Mouse (Mus musculus) monocyte, adult 2 months (primary cell): ENCODE data around the gene Gm49450.
"Not testable (repeated sequence)": the region's sequence is repeated elsewhere in the genome, so short reads cannot be mapped to it uniquely, and the experiment has no call there.

Experiments used
- DNase-seq, 2 experiments: peaks; one replicate each; pipeline ENCODE4 v3.0.0; 2022; ENCODE audit warnings: low spot score in 2 of 2, low read depth in 1 of 2

Gene Gm49450

DNA sequence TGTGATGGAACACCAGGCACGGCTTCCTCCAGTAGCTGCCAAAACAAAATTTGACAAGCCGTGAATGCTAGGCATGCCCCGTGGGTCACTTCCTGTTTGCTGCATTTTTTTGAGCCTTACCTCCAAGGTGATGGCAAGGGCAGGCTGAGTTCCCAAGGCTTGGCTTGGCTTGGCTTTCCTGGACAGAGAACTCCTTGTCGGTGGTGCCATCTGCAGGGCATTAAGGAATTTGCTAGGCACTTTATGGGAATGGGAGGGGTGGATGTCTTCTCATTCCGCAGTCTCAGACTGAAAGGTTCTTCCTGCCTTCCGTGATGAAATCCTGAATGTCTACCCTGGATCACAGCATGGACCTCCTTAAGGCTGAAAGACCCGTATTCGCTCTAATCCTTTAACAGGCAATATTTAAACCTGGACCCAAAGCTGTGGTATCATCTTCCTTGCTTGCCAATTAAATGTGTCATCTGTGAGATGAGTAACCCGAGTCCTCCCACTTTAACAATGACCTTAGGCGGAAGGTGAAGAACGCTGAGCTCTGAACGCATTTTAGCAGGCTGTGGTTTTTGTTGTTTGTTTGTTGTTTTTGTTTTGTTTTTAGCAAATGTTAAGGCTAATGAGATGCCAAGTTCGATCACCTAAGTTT, 24.6 kb downstream of the Gm49450 start:
- no peak for DNase-seq

DNA sequence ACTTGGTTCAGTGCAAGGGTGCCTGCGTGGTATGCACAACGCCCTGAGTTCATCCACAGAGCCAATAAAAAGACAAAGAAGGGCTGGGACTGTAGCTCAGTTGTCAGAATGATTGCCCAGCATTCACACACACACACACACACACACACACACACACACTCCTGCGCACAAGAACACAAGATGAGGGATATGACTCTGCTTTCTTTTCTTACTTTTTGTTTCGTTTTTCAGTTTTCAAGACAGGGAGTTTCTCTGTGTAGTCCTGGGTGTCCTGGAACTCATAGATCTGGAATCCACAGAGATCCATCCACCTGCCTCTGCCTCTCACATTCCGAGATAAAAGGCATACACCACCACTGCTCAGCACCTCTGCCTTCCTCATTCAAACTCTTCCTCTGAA, 25.8 kb downstream of the Gm49450 start:
- DNase-seq = no peak

DNA sequence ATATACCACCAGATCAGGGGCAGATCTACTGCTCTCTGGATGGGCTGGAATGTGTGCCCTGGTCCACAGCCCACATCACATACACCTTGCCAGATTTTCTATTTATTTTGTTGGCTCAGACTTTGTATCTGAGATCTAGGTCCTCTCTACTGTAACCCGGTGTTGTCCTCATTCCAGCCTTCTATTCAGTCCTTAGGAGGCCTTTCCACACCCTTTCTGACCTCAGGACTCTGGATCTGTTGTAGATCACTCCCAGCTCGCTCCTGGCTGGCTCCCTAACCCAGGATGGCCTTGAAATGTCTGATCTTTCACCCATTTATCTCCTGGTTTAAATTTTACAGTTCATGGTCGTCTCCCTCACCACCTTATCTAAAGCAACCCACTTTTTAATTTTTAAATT, 28.7 kb downstream of the Gm49450 start:
- DNase-seq = no peak

DNA sequence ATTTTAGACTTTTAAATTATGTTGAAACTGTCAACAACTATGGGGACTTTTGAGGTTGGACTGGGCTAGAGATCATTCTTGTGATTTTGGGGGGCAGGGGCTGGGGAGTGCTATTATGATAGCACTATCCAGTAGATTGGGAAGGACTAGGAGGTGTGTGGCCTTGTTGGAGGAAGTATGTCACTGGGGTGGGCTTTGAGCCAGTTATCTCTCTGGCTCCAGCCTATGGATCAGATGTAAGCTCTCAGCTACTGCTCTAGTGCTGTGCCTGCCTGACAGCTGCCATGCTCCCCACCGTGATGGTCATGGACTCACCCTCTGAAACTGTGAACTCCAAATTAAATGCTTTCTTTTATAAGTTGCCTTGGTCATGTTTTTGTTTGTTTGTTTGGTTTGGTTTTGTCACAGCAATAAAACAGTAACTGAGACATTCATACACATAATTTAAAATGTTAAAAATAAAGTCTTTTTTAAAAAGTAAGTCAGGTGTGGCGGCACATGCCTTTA, 30.3 kb downstream of the Gm49450 start:
- no peak for DNase-seq

DNA sequence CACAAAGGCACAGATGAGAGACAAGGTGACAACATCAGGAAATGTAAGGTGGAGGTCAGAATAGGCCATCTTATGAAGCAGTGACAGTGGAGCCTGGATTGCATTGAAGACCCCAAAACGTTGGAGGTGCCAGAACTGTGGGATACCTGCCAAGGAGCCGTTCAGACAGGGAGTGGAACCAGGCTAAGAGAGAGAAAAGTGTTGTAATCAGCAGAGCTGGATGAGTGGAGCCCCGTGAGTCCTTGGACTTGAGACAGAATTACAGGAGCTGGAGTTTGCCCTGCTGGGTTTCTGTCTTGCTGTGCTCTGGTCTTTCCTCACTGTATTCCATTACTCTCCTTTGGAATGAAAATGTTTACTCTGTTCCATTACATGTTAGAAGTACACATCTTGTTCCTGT, 30.8 kb downstream of the Gm49450 start:
- DNase-seq = no peak

DNA sequence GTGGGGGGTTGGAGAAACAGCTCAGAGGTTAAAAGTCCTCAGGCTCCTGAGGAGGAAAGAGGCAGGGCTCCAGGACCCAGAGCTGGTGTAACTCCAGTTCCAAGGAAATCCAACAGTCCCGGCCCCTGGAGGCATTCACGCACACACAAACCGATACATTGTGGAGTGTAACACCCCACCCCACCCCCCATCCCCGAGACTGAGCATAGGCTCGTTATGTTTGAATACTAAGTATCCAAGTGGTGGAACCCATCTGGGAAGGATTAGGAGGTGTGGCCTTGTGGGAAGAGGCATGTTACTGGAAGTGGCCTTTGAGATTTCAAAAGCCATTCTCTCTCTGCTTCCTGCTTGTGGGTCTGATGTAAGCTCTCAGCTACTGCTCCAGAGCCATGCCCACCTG, 31.8 kb downstream of the Gm49450 start:
- no peak for DNase-seq

DNA sequence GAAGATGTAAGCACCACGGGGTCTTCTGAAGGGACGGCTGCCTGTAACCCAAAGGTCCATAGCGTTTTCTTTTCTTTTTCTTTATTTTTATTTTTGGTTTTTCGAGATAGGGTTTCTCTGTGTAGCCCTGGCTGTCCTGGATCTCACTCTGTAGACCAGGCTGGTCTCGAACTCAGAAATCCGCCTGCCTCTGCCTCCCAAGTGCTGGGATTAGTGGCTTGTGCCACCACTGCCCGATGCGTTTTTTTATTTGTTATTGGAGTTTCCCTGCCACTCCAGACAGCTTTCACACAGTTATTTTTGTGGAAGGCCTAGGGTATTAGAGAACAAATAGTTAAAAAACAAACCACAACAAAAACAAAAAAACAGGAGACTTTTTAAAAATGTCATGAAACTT, 34.9 kb downstream of the Gm49450 start:
- DNase-seq = not testable (repeated sequence)

DNA sequence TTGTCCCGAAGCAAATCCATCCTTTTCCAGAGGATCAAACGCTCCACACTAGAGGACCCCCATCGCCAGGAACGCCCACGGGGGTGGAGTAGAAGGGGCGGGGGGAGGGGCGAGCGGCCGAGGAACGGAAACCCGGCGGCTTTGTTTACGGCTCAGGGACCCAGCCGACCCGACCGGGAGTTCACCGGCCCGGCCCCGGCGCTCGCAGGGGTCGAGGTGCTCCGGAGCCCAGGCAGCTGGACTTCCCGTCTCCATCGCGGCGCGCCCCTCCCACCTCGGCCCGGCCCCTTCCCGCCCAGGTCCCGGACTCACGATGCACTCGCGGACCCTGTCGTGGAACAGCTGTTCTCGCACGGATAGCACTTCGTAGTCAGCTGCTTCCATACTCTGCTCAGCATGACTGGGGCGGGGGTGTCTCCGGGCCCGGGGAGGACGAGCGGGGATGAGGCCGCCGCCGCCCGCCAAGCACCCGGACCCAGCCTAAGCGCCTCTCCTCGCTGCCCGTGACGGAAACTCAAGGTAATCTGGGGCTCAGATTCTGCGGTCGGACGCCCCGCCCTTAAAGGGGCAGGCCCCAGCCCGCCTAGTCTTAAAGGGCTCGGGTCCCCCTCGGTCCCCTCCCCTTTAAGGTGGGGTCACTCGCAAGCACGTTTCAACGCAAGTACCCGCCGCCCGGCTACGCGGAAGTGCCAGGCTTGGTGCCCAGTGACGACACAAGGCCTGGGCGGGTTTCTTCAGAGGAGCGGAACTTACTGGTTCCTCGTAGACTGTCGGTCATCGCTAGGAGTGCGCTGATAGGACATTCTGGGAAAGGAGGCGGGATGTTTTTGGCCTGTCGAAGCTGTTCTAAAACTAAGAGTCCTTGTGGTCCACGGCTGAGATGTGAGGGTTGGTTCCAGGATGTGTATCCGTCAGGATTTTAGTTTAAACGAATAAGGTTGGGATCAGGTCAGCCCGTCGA, 35.5 kb downstream of the Gm49450 start, which contains the start of gene Lmbr1l:
Gene Lmbr1l, minus strand, starts transcription at position 694 of the 961 bp plus-strand sequence.
- DNase-seq = peak; percentile 96 to 98

DNA sequence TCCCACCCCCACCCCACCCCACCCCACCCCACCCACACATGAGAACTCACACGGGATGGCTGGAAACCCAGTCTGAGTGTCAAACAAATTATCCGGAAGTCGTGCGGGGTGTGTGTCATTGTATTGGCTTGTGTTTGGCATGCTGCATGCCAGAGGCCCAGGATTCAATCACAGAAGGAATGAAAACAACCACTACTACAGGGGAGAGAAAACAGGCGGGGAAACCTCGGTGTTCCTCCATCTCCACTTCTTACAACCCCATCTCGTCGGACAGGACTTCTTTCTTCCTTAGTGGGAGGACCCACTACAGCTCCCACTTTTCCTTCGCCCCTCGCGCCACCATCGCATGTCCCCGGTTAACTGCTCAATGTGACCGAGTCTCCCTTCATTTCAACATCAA, 36.3 kb downstream of the Gm49450 start:
- no peak for DNase-seq

DNA sequence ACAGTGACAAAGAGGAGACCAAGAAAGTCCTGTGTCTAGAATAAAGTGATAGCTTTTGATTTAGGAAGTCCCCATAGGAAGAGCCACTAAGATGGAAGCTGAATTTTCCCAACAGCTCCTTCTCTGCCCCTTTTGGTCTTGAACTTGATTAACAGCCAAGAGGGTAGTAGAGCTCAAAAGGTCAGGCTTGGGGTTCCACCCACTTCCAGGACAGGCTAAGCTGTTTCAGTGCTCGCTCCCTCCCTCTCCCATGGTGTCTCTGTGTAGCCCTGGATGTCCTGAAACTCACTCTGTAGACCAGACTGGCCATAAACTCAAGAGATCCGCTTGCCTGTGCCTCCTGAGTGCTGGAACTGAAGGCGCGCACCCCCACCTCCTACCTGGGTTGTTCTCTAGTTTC, 37.3 kb downstream of the Gm49450 start:
- DNase-seq = no peak

DNA sequence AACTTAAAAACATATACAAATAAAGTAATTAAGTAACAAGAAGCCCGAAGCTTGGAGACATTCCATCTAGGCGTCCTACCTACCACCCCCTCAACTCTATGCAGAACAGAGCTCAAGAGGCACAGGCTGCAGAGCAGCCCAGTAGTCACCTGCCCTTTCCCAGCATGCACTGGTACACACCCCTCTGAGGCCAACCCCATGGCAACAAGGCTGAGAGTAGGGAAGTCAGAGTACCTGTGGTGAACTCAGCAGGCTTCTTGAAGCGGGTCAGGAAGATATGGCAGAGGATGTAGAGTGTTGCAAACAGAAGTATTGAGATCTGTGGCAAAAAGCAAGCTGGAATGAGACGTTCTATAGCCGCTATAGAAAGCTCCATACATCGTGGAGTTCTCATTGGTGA, 38.4 kb downstream of the Gm49450 start:
- DNase-seq = no peak

DNA sequence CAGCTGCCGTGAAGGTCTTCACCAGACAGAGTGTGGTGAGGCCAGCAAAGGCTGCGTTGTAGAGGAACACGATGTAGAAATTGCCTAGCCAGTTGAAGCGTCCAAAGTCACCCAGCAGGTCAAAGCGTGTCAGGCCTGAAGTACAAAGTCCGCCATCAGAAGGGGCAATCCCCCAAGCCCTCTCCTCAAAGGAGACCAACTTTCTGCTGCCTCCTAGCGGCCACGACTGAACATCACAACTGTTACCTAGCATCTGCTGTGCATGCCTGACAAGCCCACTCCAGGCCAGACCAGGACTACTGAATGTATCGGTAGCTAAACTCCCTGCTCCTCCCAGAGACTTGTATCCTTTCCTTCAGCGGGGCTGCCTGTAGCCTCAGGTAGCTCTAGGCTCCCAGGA, 48.7 kb downstream of the Gm49450 start:
- DNase-seq = no peak

DNA sequence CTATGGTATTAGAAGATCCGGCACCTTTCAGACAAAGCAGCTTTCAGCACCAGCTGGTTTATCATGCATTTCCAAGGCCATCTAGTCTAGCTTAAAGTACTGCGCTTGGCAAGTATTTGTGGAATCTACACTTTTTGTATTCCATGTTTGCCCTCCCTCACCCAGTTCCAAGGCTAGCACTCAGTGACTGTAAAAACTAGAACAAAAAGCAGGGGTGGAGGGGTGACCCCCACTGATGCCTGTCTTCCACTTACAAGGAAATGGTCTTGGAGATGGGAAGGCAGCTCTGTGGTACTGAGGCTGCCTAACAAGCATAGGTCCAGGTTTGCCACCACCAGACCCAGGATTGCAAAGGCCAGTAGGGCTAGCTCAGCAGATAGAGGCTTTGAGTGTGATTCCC, 50.8 kb downstream of the Gm49450 start:
- DNase-seq = no peak

DNA sequence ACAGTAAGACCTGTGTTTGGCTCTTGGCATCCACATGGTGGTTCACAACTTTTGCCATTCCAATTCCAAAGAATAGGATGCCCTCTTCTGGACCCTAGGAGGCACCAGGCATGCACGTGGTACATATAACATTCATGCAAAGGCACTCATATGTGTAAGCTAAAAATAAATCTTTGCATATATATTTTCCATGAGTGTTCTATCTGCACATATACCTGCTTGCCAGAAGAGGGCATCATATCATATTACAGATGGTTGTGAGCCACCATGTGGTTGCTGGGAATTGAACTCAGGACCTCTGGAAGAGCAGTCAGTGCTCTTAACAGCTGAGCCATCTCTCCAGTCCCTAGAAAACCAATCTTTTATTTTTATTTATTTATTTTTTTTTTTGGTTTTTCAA, 51.8 kb downstream of the Gm49450 start:
- DNase-seq = no peak

DNA sequence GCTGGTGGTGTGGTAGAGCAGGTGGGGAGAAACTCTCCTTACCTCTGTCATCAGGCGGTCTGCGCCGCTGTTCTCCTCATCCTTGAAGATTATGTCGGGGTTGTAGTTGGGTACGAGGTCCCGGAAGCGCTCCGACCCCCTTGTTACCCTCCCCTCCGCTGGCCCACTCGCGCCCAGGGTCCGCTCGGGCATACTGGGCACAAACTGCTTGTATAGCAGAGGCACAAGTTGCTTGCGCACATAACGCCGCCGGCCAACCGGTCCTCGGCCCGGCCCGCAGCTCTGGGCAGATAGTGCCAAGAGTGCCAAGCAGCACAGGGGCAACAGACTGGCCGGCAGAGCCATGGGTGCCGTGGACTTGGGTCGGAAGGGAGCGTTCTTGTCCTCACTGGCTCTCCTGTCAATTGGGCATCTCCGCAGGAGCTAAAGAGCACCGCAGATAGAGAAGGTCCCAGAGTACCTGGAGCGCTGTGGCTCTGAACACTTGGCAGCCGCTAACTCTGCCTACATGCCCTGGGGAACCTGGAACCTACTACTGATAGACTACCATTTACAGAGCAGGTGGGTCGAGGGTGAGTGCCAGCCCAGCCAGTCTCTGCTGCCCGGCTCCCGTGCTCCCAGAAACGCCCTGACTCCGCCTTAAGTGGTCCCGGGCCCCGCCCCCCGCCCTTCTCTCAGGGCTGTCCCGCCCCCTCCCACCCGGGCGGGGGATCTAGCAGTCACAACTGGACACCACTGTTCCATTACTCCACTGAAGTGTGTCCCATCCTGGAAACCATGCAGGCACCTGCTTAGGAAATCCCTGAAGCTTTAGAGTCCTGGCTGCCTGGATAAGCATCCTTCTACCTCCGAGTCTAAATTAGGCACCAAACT, 55.2 kb downstream of the Gm49450 start, which contains the start of gene Dhh:
Gene Dhh, minus strand, starts transcription at position 613 of the 873 bp plus-strand sequence.
- DNase-seq = no peak

DNA sequence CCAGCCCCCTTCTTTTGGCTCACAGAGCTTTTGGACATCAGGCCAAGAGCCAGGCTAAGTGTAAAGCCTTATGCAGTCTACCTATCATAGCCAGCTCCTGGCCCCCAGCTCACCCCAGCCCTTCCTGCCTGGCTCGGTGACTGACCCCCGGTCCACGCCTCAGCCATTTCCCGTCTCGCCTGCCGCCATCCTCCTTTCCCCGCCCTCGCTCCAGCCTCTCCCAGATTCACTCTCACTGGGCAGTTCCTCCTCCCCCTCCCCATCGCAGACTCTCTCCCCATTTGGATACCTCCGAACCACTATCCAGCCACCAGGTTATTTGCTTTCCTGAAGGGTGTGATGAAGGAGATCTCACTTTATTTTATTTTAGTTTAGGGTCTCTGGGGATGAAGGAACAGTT, 55.9 kb downstream of the Gm49450 start:
- DNase-seq = no peak

DNA sequence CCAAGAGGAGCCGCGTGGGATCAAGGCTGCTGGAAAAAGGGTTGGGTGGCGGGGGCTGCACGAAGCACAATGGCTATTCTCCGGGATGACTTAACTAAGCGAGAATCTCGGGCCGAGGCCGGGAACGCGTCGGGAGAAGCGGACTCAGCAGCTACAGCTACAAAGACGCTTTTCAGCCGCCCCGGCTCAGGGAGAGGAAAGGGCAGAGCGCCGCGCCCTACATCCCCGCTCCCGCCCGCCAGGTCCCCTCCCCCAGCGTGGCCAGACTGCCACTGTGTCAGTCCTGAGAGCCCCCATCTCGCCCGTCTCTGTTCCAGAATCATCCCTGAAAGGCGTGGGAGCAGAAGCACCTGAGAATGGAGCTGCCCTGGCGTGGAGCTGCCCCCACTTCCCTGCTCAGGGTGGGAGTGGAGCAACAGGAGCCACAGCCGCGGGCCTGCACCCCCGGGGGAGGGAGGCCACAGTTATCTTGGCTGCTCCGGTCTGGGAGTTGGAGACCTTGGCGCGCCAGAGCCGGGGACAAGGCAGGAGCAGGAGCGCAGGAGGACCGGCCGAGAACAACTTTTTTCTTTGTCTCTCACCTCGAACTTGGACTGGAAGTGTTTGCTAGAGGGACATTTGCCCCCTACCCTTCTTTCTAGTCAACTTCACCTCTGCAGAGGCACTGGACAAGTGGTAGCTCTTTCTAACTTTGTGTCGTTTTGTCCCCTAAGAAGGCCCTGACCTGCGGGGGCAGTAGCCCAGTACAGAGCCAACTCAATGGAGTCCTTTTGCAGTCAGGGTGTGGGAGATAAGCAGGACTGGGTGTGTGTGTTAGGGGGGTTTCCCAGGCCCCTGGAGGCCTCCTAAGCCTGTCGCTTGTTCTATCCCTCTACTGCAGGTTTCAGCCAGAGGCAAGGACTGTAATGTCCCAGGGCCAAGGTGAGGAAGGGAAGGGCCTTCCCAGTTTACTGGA, 57.4 kb downstream of the Gm49450 start:
- no peak for DNase-seq

DNA sequence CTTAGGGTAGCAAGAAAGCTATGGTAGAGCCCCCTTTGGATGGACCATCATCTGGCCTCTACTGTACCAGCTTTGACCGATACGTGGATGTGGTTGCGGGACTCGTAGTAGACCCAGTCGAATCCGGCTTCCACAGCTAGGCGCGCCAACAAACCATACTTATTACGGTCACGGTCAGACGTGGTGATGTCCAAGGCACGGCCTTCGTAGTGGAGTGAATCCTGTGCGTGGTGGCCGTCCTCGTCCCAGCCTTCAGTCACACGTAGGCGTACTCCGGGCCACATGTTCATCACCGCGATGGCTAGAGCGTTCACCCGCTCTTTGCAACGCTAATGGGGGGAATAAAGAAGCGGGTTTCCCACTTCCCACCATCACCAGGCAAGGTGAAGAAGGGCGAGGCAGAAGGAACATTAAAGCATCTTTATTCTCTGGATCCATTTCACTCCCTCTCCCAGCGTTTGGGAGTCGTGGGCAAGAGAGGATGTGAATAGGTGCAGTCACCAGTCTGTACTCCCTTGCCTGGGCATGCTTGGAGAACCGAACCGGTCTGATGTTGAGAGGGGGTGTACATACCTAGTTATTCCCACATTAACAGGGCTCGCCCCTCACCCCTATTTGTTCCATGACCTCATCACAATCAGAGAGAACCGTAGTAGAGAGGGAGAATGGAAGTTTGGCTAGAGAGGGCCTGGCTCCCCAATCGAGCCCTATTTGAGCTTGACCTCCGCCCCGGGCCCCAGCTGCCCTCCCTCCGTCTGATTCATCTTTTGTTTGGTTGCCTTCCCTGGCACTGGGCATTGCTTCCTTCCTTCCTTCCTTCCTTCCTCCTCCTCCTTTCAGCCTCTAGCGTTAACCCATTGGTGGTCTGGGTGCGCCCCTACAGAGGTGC, 58.4 kb downstream of the Gm49450 start:
- no peak for DNase-seq
